Mouse (Mus musculus) layer of hippocampus, adult 8-10 months (tissue): Measurements from ENCODE around the gene Flt3l. TPM values are rescaled to one million over a fixed set of nuclear protein-coding genes. Genes with fewer than 3 reads are reported as not detected.
"Not testable (repeated sequence)": the region's sequence is repeated elsewhere in the genome, so short reads cannot be mapped to it uniquely, and the experiment has no call there.

Experiments used
- DNase-seq, 2 experiments: peaks; one replicate each; pipeline ENCODE4 v3.0.0; 2022; ENCODE audit warnings: low spot score in 2 of 2
- total RNA-seq, 4 experiments: library from RNA; stranded (reverse); gene quantifications; 2 replicates each; pipeline ENCODE4 v1.2.4; 2022

Flt3l gene
- total RNA-seq, 4 experiments from 2014 or later = 10.0 to 12.0 (median 10.4) TPM

DNA sequence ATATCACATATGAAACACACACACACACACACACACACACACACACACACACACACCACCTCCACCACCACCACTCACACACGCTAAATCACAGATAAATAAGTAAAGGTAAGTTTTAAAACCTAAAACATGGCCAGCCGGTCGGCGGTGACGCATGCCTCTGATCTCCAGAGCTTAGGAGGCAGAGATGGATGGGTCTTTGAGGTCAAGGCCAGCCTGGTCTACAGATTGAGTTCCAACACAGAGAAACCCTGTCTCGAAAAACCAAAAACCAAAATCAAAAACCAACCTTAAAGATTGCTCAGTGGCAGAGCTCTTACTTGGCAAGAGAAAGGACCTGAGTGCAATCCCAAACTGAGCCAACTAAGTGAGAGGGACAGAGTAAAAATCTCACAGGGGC is 36.2 kb downstream of the Flt3l start:
- no peak for DNase-seq

DNA sequence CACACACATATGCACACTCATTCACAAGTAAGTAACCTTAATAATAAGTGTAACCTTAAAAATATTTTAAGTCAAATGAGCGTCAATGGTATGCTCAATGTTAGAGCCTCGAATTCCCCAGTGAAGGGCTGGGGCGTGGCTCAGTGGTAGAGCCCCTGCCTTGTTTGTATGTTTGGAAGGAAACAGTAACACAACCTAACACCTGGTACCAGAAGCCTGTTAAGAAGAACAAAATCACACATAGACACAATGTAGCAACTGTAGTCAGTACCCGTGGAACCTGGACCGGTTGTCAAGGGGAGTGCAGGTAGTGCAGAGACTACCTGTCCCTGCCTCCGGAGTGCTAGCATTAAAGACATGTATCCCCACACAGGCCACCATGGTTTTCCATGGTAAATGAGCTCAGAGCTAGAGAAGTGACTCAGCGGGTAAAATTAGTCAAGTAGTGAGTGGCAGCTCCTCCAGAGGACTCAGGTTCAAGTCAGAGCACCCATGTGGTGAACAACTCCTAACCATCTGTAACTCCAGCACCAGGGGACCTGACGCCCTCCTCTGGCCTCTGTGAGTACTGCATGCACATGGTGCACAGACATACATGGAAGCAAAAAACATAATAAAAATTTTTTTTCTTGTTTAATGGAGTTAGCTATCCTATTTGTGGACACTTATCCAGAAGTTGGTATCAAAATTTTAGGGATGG is 37.5 kb downstream of the Flt3l start:
- no peak for DNase-seq

DNA sequence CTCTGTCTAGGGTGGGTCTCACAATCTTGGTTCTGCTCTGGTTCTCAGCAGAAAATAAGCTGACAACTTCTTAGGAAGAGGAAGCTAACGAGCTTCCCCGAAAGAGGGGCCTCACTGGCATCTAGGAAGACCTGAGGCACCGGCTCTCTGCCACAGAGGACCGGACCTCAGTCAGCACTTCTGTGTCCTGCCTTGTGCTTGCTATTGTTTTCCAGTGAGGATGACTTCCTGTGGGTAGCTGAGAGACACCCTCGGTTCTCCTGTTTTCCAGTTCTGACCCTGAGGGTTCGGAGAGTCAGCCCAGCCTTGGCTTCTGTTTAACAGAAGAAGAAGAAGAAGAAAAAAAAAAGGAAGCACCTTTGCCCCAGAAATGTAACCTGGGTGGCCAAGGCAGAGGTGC is 38.8 kb downstream of the Flt3l start:
- DNase-seq = no peak

DNA sequence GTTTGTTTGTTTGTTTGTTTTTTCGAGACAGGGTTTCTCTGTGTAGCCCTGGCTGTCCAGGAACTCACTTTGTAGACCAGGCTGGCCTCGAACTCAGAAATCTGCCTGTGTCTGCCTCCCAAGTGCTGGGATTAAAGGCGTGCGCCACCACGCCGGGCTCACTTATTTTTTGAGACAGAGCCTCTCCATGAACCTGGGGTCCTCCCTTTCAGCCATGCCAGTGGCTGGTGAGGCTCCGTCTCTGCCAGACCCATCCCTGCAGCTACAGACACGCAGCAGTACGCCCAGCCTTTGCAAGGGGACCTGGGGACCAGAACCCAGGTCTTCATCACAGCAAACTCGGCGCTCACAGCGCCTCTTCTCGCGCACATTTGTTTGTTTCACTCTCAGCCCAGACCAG is 40.3 kb downstream of the Flt3l start:
- DNase-seq = not testable (repeated sequence)

DNA sequence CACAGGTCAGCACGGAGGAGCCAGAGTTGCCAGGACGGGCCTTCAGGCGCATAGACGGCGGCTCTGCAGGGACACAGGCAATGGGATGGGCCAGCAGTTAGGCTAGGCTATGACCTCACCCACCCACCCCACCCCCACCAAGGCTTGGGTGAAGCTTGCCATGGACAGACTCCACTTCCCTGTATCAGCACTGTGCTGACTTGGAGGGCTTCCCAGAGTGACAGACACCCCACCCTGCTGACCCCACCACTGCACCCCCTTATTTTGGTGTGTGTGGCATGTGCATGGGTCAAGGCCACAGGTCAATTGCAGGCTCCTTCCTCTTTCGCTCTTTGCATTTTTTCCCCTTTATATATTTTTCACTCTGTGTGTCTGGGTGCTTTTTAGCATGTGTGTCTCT is 40.9 kb downstream of the Flt3l start:
- no peak for DNase-seq

DNA sequence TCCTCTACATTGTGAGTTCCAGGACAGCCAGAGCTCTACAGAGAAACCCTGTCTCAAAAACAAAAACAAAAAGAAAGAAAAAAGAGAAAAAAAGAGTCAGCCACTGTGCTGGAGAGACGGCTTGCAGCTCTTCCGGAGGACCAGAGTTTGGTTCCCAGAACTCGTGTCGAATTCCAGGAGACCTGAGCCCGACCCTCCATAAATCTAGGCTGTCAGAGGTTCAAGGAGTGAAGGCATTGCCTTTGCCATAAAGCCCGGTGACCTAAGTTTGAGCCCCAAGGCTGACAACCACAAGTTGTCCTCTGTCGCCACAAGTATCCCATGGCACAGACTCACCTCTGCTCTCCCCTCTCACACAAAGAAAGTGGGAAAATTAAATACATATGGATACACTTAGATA is 42.1 kb downstream of the Flt3l start:
- DNase-seq = no peak

DNA sequence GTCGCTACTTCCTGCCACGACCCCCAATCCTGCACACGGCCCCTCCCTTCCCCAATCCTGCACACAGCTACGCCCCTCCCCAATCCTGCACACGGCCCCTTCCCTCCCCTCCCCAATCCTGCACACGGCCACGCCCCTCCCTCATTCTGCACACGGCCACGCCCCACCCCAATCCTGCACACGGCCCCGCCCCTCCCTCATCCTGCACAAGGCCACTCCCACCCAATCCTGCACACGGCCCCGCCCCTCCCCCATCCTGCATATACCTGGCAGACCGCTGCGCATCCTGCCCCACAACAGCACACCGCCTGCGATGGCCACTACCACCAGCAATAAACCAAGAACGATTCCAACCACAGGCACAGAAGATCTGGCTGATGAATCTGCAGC is 42.7 kb downstream of the Flt3l start:
- DNase-seq = no peak

DNA sequence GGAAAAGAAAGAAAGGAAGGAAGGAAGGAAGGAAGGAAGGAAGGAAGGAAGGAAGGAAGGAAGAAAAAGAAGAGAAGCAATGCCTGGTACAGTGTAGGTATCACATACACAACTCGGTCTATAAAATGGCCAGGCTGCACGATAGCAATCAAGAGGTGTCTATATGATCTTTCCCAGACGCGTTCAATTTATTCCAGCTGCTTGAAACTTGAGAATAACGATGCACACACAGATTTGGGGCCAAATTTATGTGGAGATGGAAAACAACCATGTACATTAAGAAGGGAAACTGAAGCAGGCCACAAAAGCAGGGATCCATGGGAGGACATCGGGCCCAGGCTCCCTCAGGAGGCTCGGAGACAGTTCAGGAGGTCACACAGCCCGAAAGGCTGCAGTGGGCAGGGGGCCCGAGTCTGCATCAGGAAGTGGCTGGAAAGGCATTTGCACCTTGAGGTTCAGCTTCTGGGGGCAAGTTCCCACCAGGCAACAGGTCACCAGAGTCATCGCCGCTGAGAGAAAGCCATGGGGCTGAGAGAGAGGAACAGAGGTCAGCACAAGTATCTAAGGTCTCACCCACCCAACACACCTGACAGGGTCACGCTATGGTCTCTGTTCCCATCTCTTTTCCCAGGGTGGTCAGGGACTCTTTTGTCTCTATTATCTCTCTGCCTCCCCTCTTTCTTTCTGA is 43.3 kb downstream of the Flt3l start:
- DNase-seq = no peak

DNA sequence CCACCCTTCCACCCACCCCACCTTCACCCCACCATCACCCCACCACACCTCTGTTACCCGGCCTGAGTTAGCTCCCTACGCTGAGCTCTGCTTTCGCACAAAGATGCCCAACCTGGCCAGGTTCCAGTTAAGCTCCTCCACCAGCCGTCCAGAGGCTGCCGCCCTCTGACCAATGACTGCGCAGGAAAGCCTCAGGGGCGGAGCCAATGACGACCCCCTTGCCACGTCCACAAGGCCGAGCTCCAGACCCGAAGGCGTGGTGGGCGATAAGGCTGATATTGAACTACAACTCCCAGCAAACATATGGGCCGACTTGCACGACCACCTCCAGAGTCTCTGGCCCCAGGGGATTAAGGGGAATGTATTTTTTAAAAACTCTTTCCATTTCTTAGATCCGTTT is 44.2 kb downstream of the Flt3l start, which contains the start of gene Rcn3:
Gene Rcn3 (minus strand): TSS at position 174 of the 400 bp plus-strand sequence.
- no peak for DNase-seq

DNA sequence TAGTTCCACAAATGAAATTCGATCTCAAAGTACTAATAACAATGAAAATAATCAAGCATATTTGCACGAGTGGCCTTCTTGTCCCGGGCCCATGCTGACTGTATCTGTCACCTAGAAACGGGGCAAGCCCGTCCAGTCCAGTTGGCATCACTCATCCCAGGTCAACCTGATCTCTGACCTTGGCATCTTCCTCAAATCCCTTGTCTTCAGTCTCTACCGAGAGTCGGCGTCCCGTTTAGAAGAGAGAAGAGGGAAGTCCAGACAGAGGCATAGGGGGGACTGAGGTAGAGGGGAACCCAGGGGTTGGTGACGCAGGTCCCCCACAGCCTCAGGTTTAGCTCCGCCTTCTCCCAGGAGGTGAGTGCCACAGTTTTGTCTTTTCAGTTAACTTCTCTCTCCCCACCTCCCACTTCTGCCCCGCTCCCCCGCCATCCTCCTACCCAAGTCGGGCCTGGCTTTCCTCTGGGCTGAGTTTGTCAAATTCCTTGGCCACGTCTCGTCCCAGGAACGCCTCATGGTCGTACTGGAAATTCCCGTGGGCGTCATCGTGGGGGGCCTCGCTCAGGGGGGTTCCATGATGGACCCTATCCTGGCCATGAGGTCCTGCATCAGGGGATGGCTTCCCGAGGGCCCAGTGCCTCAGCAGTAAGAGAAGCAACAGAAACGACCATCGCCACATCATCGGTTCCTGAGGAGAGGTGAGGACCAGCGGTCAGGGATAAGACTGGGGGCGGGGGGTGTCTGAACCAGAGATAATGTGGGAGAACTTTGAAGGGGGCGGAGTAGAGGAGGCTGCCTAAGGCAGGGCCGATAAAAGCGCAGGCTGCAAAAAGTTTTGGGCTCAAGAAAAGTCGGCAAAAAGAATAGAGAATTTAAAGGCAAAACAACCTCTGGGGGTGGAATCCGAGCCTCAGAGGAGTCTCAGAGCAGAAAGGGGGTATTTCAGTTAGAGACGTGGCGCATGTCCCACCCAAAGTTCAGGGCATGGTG is 44.9 kb downstream of the Flt3l start:
- no peak for DNase-seq

DNA sequence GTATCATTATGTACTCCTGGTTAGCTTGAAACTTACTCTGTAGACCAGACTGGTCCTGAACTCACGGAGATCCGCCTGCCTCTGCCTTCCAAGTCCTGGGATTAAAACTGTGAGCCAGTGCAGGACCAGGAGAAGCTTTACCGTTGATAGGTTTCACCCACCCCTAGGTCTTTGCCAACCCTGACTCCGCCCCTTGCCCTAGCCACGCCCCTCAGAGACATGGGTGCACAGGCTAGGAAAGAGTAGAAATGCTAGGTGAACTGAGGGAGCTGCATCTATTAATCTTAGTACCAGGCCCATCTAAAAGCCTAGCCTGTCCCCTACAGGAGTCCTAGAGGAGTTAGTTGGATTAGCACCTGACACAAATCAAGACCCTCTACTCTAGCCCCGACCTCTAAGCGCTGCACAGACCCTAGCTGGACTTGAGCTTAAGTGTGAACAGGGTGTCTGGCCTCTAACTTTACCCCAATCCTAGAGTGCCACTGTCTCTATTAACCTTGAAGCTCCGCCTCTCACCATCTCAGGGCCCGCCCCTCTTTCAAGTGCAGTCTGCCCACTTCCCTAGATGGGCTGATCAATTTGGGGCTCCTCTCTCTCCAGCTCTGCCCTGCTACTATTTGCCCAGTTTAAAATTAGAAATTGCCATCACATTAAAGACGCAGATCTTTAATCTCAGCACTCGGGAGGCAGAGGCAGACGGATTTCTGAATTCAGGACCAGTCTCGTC is 45.8 kb downstream of the Flt3l start:
- DNase-seq = no peak

DNA sequence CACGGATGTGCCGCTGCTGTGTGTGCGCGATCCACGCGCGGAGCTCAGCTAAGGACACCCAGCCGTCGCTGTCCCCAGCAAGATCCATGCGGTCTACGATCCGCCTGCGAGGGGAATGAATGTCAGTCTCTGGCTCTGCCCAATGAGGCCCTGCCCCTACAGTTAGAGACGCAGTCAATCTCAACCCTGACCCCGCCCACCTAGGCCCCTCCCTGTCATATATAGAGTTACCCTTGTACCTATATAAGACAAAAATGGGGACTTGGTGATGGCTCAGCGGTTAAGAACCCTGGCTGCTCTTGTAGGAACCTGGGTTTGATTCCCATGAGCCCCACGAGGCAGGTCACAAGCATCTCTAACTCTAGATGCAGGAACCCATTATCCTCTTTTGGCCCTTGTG is 47.6 kb downstream of the Flt3l start:
- no peak for DNase-seq

DNA sequence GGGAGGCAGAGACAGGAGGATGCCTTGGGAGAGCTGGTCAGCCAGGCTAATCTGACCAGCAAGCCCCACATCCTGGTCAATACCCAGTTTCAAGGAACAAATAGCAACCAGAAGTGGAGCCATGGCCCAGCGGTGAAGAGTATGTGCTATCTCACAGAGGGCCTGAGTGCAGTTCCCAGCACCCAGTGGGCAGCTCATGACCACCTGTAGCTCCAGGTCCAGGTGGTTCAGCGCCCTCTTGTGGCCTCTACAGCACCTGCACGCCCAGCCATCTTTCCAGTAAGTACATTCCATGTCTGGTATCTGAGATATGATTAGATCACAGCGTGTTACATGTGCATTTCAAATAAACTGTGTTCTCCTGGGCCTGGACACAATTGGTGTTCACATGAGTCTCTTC is 50.1 kb downstream of the Flt3l start:
- DNase-seq = no peak

DNA sequence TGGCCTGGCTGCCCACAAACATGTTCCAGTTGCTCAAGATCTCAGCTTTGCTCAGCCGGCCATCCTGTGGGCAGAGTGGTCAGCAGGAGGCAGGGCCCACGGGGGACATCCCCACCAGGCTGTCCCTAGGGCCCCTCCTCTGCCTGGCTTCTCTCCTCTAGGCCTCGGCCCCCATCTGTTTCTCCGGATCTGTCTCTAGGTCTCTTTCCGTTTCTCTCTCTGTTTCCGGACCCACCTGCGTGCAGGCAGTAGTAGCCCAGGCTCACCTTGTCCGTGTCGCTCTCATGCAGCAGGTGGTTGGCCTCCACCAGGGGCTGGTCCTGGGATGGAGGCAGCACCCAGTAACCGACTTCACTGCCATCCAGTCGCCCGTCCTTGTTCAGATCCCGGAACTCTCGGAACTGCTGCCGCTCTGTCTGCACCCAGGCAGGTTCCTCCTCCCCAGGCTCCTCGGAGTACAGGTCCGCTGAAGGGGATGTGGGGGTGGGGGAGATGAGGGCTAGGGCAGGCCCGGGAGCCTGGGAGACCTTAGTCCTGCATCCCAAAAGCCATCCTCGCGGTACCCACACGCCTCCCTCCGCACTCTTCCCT is 52.8 kb downstream of the Flt3l start:
- no peak for DNase-seq

DNA sequence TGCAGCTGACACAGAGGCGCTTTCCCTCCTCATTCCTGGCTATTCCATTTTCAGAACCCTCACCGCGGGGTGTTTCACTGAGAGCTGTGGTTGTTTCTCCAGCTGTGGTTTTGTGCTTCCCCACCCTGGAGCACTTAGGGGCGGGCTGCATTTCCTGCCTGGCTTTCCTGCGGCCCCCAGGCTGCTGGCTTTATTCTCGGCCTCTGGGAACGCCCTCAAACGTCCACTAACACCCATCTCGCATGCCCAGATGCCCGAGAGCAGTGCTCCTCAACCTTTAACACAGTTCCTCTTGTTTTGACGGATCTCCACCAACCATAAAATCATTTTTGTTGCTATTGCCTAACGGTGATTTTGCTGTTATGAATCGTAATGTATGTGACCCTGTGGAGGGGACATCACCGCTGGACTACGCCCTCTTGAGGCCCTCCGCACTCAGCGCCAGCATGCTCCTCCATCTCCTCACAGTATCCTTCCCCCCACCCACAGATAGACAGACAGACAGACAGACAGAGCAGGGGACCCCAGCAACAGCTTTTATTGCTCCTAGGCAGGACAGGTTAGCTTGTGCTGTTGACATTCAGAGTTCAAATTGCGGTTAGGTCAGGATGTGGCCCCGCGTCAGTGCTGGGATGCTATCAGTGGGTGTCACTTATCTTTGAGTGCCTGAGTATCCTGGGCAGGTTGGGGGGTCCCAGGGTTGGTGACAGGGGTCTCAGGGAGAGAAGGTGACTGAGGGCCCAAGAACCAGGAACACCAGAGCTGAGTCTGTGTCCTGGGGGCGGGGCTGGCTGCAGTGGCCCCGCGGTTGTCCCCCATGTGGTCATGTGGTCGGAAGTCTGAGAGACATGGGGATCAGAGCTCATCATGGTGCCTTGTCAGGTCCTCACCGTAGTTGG is 53.6 kb downstream of the Flt3l start:
- DNase-seq = no peak

DNA sequence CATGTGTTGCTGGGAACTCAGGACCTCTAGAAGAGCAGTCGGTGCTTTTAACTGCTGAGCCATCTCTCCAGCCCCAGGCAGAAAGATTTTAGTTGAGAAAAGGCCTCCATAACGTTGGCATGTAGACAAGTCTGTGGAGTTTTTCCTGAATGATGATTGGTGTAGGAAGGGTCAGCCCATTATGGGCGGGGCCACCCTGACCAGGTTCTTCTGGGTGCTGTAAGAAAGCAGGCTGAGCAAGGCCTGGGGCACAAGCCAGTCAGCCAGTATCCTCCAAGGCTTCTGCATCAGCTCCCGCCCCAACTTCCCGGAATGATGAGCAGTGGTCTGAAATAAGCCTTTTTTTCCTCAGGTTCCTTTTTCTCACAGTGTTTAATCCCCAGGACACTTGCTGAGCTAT is 55.2 kb downstream of the Flt3l start:
- DNase-seq = no peak

DNA sequence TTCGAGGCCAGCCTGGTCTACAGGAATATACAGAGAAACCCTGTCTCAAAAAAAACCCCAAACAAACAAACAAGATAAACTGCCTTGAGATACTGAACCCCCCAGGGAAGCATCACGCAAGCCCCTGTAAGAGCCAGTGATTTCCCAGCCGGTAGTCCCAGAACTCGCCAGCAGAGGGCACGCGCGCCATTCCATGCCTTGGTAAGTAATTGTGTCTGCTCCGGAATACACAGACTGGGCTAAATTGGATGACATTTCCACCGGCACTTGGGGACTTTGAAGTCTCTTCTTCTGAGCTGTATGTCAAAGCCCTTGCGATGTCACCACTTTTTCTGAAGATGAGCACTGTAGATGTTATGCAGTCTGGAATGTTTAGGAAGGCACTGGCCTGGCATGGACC is 56.4 kb downstream of the Flt3l start:
- DNase-seq = peak; percentile 78 to 94
